Mouse (Mus musculus): ENCODE results near the gene Olfr1446. TPM values are rescaled to one million over a fixed set of nuclear protein-coding genes. Genes with fewer than 3 reads are reported as not detected.

The Olfr1446 gene
- total RNA-seq (2021): not detected
- long read RNA-seq, experiment 1: 0 reads
- long read RNA-seq, experiment 2: 0 reads

DNA sequence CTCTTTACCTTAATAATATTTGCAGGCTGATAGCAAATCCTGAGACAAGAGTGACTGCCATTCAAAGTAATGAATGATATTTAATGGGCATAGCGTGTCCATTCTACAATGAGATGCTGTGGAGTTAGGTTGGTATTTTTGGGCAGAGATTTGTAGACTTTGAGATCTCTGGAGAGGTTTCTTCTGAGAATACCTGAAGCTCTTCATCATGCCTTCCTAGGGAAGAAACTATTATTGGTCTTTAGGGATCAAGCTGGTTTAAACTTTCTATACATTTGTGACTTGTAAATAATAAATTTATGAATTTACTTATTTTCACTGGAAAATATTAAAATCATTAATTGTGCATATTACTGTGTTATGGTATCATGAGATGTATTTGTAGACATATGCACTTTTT lies at the start of gene Olfr1446:
Gene Olfr1446, minus strand, starts transcription at position 101 of the 400 bp plus-strand sequence.
- intact Hi-C loops (cut with DNase I; ENCODE audit: low total_unique reads): no loop called here
- no peak for DNase-seq

DNA sequence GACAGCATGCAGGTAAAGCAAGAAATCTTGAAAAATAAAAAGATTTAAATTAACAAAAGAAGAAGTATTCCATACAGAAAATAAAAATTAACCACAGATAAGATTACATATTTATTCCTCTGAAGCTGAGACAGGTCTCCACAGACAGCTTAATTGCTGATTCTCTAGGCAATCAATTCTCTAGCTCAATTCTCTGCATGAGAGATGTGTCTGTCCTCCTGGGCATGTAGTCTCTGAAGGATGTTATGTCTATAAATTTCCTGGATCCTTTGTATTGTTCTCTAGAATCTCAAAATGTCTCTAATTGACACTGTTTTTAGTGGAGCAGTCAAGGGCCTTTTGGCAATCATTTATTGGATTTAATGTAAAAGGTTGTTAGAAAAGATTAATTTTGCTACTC lies 37.2 kb upstream of the Olfr1446 start, which contains the start of gene Olfr1449:
Gene Olfr1449, plus strand, starts transcription at position 301 of the 400 bp plus-strand sequence.
- intact Hi-C loops (cut with DNase I; ENCODE audit: low total_unique reads): no loop called here
- no peak for DNase-seq

DNA sequence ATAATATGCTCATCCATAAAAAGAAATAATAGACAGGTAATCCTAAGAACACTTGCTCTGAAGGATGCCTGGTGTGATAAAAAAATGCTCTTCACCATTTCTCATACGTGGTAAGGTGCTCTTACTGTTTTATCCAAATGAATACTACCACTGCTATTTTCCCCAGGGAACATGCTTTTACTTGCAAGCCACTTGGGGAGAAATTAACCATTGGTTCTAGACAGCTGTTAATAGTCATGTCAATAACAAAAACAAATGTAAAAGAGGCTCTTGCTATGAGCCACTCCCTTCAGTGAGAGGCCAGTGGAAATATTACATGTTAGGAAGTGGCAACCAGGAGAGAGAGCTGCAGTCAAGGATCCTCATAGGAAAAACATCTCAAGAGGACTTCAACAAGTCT lies 31.0 kb upstream of the Olfr1446 start, which contains the start of gene Olfr1448:
Gene Olfr1448, minus strand, starts transcription at position 101 of the 400 bp plus-strand sequence.
- intact Hi-C loops (cut with DNase I; ENCODE audit: low total_unique reads): no loop called here
- DNase-seq: no peak

DNA sequence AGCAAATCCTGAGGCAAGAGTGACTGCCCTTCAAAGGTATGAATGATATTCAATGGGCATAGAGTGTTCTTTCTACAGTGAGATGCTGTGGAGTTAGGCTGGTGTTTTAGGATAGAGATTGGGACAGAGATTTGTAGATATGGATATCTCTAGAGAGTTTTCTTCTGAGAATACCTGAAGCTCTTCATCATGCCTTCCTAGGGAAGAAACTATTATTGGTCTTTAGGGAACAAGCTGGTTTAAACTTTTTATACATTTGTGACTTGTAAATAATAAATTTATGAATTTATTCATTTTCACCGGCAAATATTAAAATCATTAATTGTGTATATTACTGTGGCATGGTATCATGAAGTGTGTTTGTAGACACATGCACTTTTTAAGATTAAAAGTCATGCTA lies 10.3 kb upstream of the Olfr1446 start, which contains the start of gene Olfr1447:
Gene Olfr1447, minus strand, starts transcription at position 101 of the 400 bp plus-strand sequence.
- intact Hi-C loops (cut with DNase I; ENCODE audit: low total_unique reads): no loop called here
- DNase-seq: no peak

DNA sequence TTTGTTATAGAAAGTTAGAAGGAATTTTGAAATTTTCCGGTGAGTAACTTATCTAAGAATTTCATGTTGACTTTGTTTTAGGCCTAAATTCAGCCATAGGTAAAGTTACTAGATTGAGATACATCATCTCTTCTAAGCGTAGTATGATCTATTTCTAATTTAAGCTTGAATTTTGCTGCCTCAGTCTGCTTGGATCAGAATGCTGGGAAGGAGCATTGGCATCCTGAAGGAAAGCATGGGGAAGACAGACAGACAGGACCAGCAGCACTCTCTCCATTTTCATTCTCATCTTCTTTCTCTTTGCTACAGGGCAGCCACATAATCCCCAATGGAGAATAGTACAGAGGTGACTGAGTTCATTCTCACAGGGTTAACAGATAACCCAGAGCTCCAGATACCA lies 9.8 kb downstream of the Olfr1446 start, which contains the start of gene Olfr1445:
Gene Olfr1445, plus strand, starts transcription at position 301 of the 400 bp plus-strand sequence.
- DNase-seq: no peak
- intact Hi-C loops (cut with DNase I; ENCODE audit: low total_unique reads): no loop called here

DNA sequence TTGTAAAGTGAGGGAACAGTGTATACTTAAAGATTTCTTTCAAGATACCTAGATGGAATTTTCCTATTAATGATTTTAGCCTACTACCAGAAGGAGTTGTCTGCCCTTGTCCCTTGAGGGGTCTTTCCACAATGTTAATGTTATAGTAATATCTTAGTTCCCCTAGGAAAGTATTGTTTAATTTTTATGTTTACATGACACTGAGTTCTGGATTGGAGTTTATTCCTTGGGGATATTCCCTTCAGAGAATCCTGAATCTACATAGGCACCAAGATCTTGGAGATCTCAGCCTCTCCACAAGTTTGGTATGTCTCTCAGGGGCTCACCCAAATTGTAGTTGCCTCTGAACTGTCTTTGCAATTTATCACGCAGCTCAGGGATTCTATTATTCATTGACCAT lies 36.3 kb downstream of the Olfr1446 start, which contains the start of gene Olfr1444:
Gene Olfr1444, plus strand, starts transcription at position 301 of the 400 bp plus-strand sequence.
- intact Hi-C loops (cut with DNase I; ENCODE audit: low total_unique reads): no loop called here
- no peak for DNase-seq

DNA sequence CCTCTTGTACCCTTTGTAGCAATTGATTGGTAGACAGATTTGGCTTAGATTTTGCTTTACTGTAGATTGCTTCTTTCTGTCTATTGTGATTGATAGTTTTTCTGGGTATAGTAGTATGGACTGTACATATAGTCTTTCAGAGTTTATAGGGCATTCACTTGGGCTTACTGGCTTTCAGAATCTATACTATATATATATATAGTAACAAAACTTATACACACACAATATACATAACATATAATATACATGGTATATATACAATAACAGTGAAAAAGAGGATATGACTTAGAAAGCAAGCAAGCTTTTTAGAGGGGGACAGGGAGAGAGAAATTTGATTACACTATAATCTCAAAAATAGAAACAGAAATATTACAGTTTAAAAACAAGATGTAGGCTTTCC lies 46.9 kb downstream of the Olfr1446 start, which contains the start of gene Gm5244:
Gene Gm5244, plus strand, starts transcription at position 301 of the 400 bp plus-strand sequence.
- DNase-seq: no peak
- intact Hi-C loops (cut with DNase I; ENCODE audit: low total_unique reads): no loop called here

DNA sequence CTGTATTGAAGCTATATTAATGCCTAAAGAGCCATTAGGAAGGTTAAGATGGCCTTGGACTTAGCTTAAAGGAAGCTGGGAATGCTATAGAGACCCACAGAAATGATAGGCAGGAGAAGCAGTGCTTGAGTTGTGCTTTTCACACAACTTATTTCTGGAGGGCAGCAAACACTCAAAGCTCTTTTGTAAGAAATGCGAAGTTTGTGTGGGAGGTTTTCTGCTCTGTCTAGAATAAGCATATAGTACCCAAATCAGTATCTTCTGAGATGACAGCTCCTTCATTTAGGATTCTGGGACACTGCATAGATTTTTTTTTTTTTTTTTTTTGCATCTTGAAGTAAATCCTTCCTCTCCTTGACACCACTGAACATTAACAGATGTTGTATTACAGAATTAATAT lies 54.8 kb downstream of the Olfr1446 start:
- intact Hi-C loops (cut with DNase I; ENCODE audit: low total_unique reads): no loop called here
- no peak for DNase-seq

Other genes with a start within 250 kb of the Olfr1446 start
- not detected for gene Olfr1442, start 223.1 kb downstream of the Olfr1446 start, total RNA-seq (2021)
- not detected for gene Olfr1443, start 215.4 kb downstream of the Olfr1446 start, total RNA-seq (2021)
- not detected for gene Keg1, start 197.7 kb downstream of the Olfr1446 start, total RNA-seq (2021)
- 1 to 10 TPM; 2.3 to 4.3 TPM for gene Cntf, start 127.9 kb downstream of the Olfr1446 start, total RNA-seq (2021)
- 10 to 100 TPM; 61.0 to 64.6 TPM for gene Zfp91, start 97.4 kb downstream of the Olfr1446 start, total RNA-seq (2021)
- under 1 TPM; 0.49 to 0.68 TPM for gene Lpxn, start 97.3 kb downstream of the Olfr1446 start, total RNA-seq (2021)
- not detected for gene Gm5244, start 46.8 kb downstream of the Olfr1446 start, total RNA-seq (2021)
- gene Olfr1444, start 36.2 kb downstream of the Olfr1446 start, total RNA-seq (2021): not detected
- not detected for gene Olfr1445, start 9.7 kb downstream of the Olfr1446 start, total RNA-seq (2021)
- gene Olfr1447, start 10.2 kb upstream of the Olfr1446 start, total RNA-seq (2021): not detected
- not detected for gene Olfr1448, start 30.9 kb upstream of the Olfr1446 start, total RNA-seq (2021)
- gene Olfr1449, start 37.3 kb upstream of the Olfr1446 start, total RNA-seq (2021): not detected
- gene Olfr1450, start 56.7 kb upstream of the Olfr1446 start, total RNA-seq (2021): not detected
- not detected for gene Olfr1451, start 101.5 kb upstream of the Olfr1446 start, total RNA-seq (2021)
- not detected for gene Olfr1453, start 134.8 kb upstream of the Olfr1446 start, total RNA-seq (2021)
- gene Olfr1454, start 167.1 kb upstream of the Olfr1446 start, total RNA-seq (2021): not detected
- gene Olfr1457, start 204.4 kb upstream of the Olfr1446 start, total RNA-seq (2021): not detected
- gene Olfr1458, start 213.3 kb upstream of the Olfr1446 start, total RNA-seq (2021): not detected